Mouse (Mus musculus) kidney, postnatal 25 days (tissue): ENCODE measurements around the gene Cpvl.
A peak's percentile ranks its signal among the peaks of the same experiment; 100 is the strongest.

Experiments used
- DNase-seq, 2 experiments: peaks; one replicate each; pipeline ENCODE4 v3.0.0; 2021; ENCODE audit warnings: mixed read lengths in 2 of 2

Cpvl gene

GRCm38 (mm10) chr6:53881235-53881606 is 97.2 kb downstream of the Cpvl start:
- DNase-seq, result no peak

GRCm38 (mm10) chr6:53880530-53881234 is 97.8 kb downstream of the Cpvl start:
- DNase-seq, result no peak

- no peak for DNase-seq
Observed at GRCm38 (mm10) chr6:53879567-53879966, 98.9 kb downstream of the Cpvl start.

GRCm38 (mm10) chr6:53874881-53875429 is 103.5 kb downstream of the Cpvl start:
- no peak for DNase-seq

- no peak for DNase-seq
Observed at GRCm38 (mm10) chr6:53871903-53872302, 106.6 kb downstream of the Cpvl start.

GRCm38 (mm10) chr6:53863011-53863410 is 115.5 kb downstream of the Cpvl start:
- no peak for DNase-seq

GRCm38 (mm10) chr6:53859106-53859505 is 119.4 kb downstream of the Cpvl start:
- DNase-seq, result no peak

GRCm38 (mm10) chr6:53857822-53858221 is 120.6 kb downstream of the Cpvl start:
- no peak for DNase-seq

- no peak for DNase-seq
Observed at GRCm38 (mm10) chr6:53856775-53857174, 121.7 kb downstream of the Cpvl start.

GRCm38 (mm10) chr6:53854971-53855856 is 123.3 kb downstream of the Cpvl start:
- peak; percentile 35 to 44 for DNase-seq

GRCm38 (mm10) chr6:53854226-53854625 is 124.2 kb downstream of the Cpvl start:
- DNase-seq, result no peak

- peak in 1 of 2 experiments; percentile 40 for DNase-seq
Observed at GRCm38 (mm10) chr6:53853546-53853945, 124.9 kb downstream of the Cpvl start.

GRCm38 (mm10) chr6:53844626-53845025 is 133.8 kb downstream of the Cpvl start:
- no peak for DNase-seq

GRCm38 (mm10) chr6:53825213-53825612 is 153.3 kb downstream of the Cpvl start:
- DNase-seq, result peak; percentile 40 to 63
